Comparison of ENCODE assay signal across 8 mouse cellular contexts in genomic region chr6:124915160-124915941, GRCm38 (mm10). TPM values are rescaled to one million over a fixed set of nuclear protein-coding genes. Genes with fewer than 3 reads are reported as not detected.
DNase-seq lines count a peak whose midpoint lies in the region; ATAC-seq and TF ChIP-seq lines count a peak whose summit lies in the region.

No protein-coding gene starts in this region.

- no peaks in the 10 kb centered on the region for H3K9me3 ChIP-seq in embryonic facial prominence, embryonic 14.5 days (ENCODE audit: control insufficient read depth, low read length)
- H3K9me3 ChIP-seq in intestine, postnatal 0 days (ENCODE audit: control insufficient read depth): no peaks in the 10 kb centered on the region
- no peaks in the 10 kb centered on the region for H3K9me3 ChIP-seq in lung, embryonic 15.5 days

- DNase-seq in cerebellum, adult 11-12 months: peak; percentile 69
- no peak for DNase-seq in cerebellum, adult 8-10 months
- DNase-seq in 3134 (ENCODE audit: extremely low read depth, insufficient read length, low spot score): peak; percentile 33
- DNase-seq in embryonic facial prominence, embryonic 14.5 days (ENCODE audit: low spot score): peak; percentile 50
- no peak for DNase-seq in ovary, postnatal 36 days (ENCODE audit: low spot score)
- no peak for DNase-seq in spleen, postnatal 14 days (ENCODE audit: low spot score in 2 of 2)

- ATAC-seq in embryonic facial prominence, embryonic 14.5 days (ENCODE audit: low read depth): no peak
- ATAC-seq in intestine, postnatal 0 days: no peak
- no peak for ATAC-seq in lung, embryonic 15.5 days (ENCODE audit: borderline replicate concordance, extremely low read depth, low FRiP score, low TSS enrichment)

- TF ChIP-seq CTCF in intestine, postnatal 0 days (IDR thresholded peaks at IDR 0.05; ENCODE audit: low read depth): no peak

- no peaks in the 10 kb centered on the region for H3K27me3 ChIP-seq in embryonic facial prominence, embryonic 14.5 days (replicated peaks; ENCODE audit: control insufficient read depth, insufficient read depth, low read length)
- peaks cover 4% of the 10 kb centered on the region; the same call in 1 of the 2 replicates for H3K27me3 ChIP-seq in intestine, postnatal 0 days (replicated peaks; ENCODE audit: control insufficient read depth, insufficient read depth, low read length)
- peaks cover 5% of the 10 kb centered on the region; the same call in 1 of the 2 replicates for H3K27me3 ChIP-seq in lung, embryonic 15.5 days

- peak overlapping the region; percentile 100; the same call in 1 of the 2 replicates for H3K27ac ChIP-seq in embryonic facial prominence, embryonic 14.5 days (replicated peaks; ENCODE audit: low read depth, low read length)
- peak overlapping the region; percentile 46; the same call in 1 of the 2 replicates for H3K27ac ChIP-seq in intestine, postnatal 0 days (ENCODE audit: low read depth, low read length)
- peak overlapping the region; percentile 100; the same call in 1 of the 2 replicates for H3K27ac ChIP-seq in lung, embryonic 15.5 days

- 15% methylated on average over 22 of the region's 22 CpGs for WGBS in embryonic facial prominence, embryonic 14.5 days
- WGBS in intestine, postnatal 0 days: 13% methylated on average over 22 of the region's 22 CpGs
- WGBS in lung, embryonic 15.5 days: 21% methylated on average over 22 of the region's 22 CpGs

- peak overlapping the region; percentile 99 for H3K9ac ChIP-seq in embryonic facial prominence, embryonic 14.5 days (ENCODE audit: low read depth, low read length)
- peak overlapping the region; percentile 95 for H3K9ac ChIP-seq in intestine, postnatal 0 days (ENCODE audit: low read depth, low read length)
- peak overlapping the region; percentile 100 for H3K9ac ChIP-seq in lung, embryonic 15.5 days

- peaks cover 28% of the 10 kb centered on the region for H3K4me1 ChIP-seq in embryonic facial prominence, embryonic 14.5 days (ENCODE audit: control insufficient read depth, insufficient read depth, low read length)
- peaks cover 13% of the 10 kb centered on the region for H3K4me1 ChIP-seq in intestine, postnatal 0 days (replicated peaks; ENCODE audit: control insufficient read depth, insufficient read depth, low read length)
- H3K4me1 ChIP-seq in lung, embryonic 15.5 days: peaks cover 63% of the 10 kb centered on the region

- peaks cover 27% of the 10 kb centered on the region for H3K36me3 ChIP-seq in embryonic facial prominence, embryonic 14.5 days (ENCODE audit: control insufficient read depth, insufficient read depth, low read length)
- peaks cover 18% of the 10 kb centered on the region for H3K36me3 ChIP-seq in intestine, postnatal 0 days (ENCODE audit: control insufficient read depth, insufficient read depth)
- peaks cover 24% of the 10 kb centered on the region for H3K36me3 ChIP-seq in lung, embryonic 15.5 days

- H3K4me3 ChIP-seq in embryonic facial prominence, embryonic 14.5 days (ENCODE audit: low read depth, low read length): peak overlapping the region; percentile 93
- H3K4me3 ChIP-seq in intestine, postnatal 0 days (ENCODE audit: low read depth, low read length): peak overlapping the region; percentile 91
- peak overlapping the region; percentile 95 for H3K4me3 ChIP-seq in lung, embryonic 15.5 days

- H3K4me2 ChIP-seq in embryonic facial prominence, embryonic 14.5 days (ENCODE audit: low read depth, low read length): peak overlapping the region; percentile 99
- H3K4me2 ChIP-seq in intestine, postnatal 0 days (replicated peaks; ENCODE audit: low read depth): peak overlapping the region; percentile 86
- peak overlapping the region; percentile 86 for H3K4me2 ChIP-seq in lung, embryonic 15.5 days

RNA-seq across cellular contexts. Expression of gene Lag3, which starts 3.8 kb away (rescaled TPM):
- polyA plus RNA-seq in embryonic facial prominence, embryonic 14.5 days (2014; fragmentation: Nextera tagmentation; extraction: Ambion mirVana): 1.9 and 2.4 TPM in 2 replicates
- polyA plus RNA-seq in intestine, postnatal 0 days (2015; fragmentation: Nextera tagmentation; extraction: Ambion mirVana): 1.6 and 1.7 TPM in 2 replicates
- 2.3 TPM in 2 replicates for polyA plus RNA-seq in lung, embryonic 15.5 days (2015; fragmentation: Nextera tagmentation; extraction: Ambion mirVana)

RNA-seq across cellular contexts. Expression of gene Ptms, which starts 4.6 kb away (rescaled TPM):
- polyA plus RNA-seq in embryonic facial prominence, embryonic 14.5 days (2014; fragmentation: Nextera tagmentation; extraction: Ambion mirVana): 255 and 263 TPM in 2 replicates
- 167 and 169 TPM in 2 replicates for polyA plus RNA-seq in intestine, postnatal 0 days (2015; fragmentation: Nextera tagmentation; extraction: Ambion mirVana)
- 454 and 458 TPM in 2 replicates for polyA plus RNA-seq in lung, embryonic 15.5 days (2015; fragmentation: Nextera tagmentation; extraction: Ambion mirVana)

RNA-seq across cellular contexts. Expression of gene Mlf2, which starts 15.8 kb away (rescaled TPM):
- 346 and 352 TPM in 2 replicates for polyA plus RNA-seq in embryonic facial prominence, embryonic 14.5 days (2014; fragmentation: Nextera tagmentation; extraction: Ambion mirVana)
- 265 and 269 TPM in 2 replicates for polyA plus RNA-seq in intestine, postnatal 0 days (2015; fragmentation: Nextera tagmentation; extraction: Ambion mirVana)
- 378 and 389 TPM in 2 replicates for polyA plus RNA-seq in lung, embryonic 15.5 days (2015; fragmentation: Nextera tagmentation; extraction: Ambion mirVana)

RNA-seq across cellular contexts. Expression of gene Cd4, which starts 27.3 kb away (rescaled TPM):
- polyA plus RNA-seq in embryonic facial prominence, embryonic 14.5 days (2014; fragmentation: Nextera tagmentation; extraction: Ambion mirVana): 0.07 and 0.25 TPM in 2 replicates
- 0.75 and 0.83 TPM in 2 replicates for polyA plus RNA-seq in intestine, postnatal 0 days (2015; fragmentation: Nextera tagmentation; extraction: Ambion mirVana)
- polyA plus RNA-seq in lung, embryonic 15.5 days (2015; fragmentation: Nextera tagmentation; extraction: Ambion mirVana): 0.08 and 0.26 TPM in 2 replicates

RNA-seq across cellular contexts. Expression of gene Cops7a, which starts 50.0 kb away (rescaled TPM):
- polyA plus RNA-seq in embryonic facial prominence, embryonic 14.5 days (2014; fragmentation: Nextera tagmentation; extraction: Ambion mirVana): 138 and 141 TPM in 2 replicates
- 105 and 110 TPM in 2 replicates for polyA plus RNA-seq in intestine, postnatal 0 days (2015; fragmentation: Nextera tagmentation; extraction: Ambion mirVana)
- 142 and 151 TPM in 2 replicates for polyA plus RNA-seq in lung, embryonic 15.5 days (2015; fragmentation: Nextera tagmentation; extraction: Ambion mirVana)

Comparison
In these comparisons a context has a peak if more than half of its experiments do, and no peak if none do; other contexts are left out.
1. DNase-seq: peak in cerebellum, adult 11-12 months (single experiment), 3134 (single experiment) and embryonic facial prominence, embryonic 14.5 days (single experiment); none in cerebellum, adult 8-10 months (single experiment), ovary, postnatal 36 days (single experiment) and spleen, postnatal 14 days (0 of 2).
2. H3K27ac ChIP-seq: peak in every context shown above with its lines; median percentile 100 in embryonic facial prominence, embryonic 14.5 days; 100 in lung, embryonic 15.5 days; 46 in intestine, postnatal 0 days.
3. Peak in every context shown above with its lines, with median percentiles within 50 percentile points of each other: H3K4me2 ChIP-seq, H3K4me3 ChIP-seq and H3K9ac ChIP-seq.